Mouse (Mus musculus): Measurements from ENCODE around the gene P4htm. TPM values are rescaled to one million over a fixed set of nuclear protein-coding genes. Genes with fewer than 3 reads are reported as not detected.

Gene P4htm
- total and polyA plus RNA-seq, 2 experiments from 2014 or later, result 48.7 to 65.8 TPM

- Histone ChIP-seq H3K4me2 (ENCODE audit: low read depth, low read length, poor library complexity, severe bottlenecking) (peak overlapping the region; percentile 55), H3K4me3 (ENCODE audit: low read depth, low read length) (peak overlapping the region; percentile 19), H3K9me3 (ENCODE audit: low read length) (no peaks in the 10 kb centered on the region), H3K4me1 (ENCODE audit: insufficient read depth, low read length) (peaks cover 28% of the 10 kb centered on the region), H3K9ac (replicated peaks; ENCODE audit: low read length, poor library complexity, severe bottlenecking) (peak overlapping the region; percentile 50), H3K27ac (ENCODE audit: low read depth, low read length) (peak overlapping the region; percentile 98), H3K27me3 (ENCODE audit: insufficient read depth, low read length) (no peaks in the 10 kb centered on the region), H3K36me3 (ENCODE audit: insufficient read depth, low read length) (0 out of 2 replicates have a peak, but pooled peaks cover 4% of the 10 kb centered on the region)
- peak; percentile 98 for DNase-seq (ENCODE audit: low spot score)
- TF ChIP-seq CTCF (IDR thresholded peaks at IDR 0.05), result 0 out of 2 replicates have a peak, but pooled peaks have one; percentile 19
- WGBS, result 4% methylated on average over 14 of the region's 14 CpGs
- peak; percentile 96 for ATAC-seq (ENCODE audit: low FRiP score)
Measured at GRCm38 (mm10) chr9:108587571-108588180, 9.8 kb downstream of the P4htm start.

- peaks cover 27% of the 10 kb centered on the region; the same call in 1 of the 2 replicates for H3K4me1 ChIP-seq (ENCODE audit: insufficient read depth, low read length)
- TF ChIP-seq CTCF (IDR thresholded peaks at IDR 0.05), result no peak
- no peak for ATAC-seq (ENCODE audit: low FRiP score)
- peak overlapping the region; percentile 68 for H3K9ac ChIP-seq (replicated peaks; ENCODE audit: low read length, poor library complexity, severe bottlenecking)
- peak overlapping the region; percentile 86 for H3K4me2 ChIP-seq (ENCODE audit: low read depth, low read length, poor library complexity, severe bottlenecking)
- DNase-seq (ENCODE audit: low spot score), result no peak
- H3K27me3 ChIP-seq (ENCODE audit: insufficient read depth, low read length), result no peaks in the 10 kb centered on the region
- peaks cover 26% of the 10 kb centered on the region for H3K36me3 ChIP-seq (ENCODE audit: insufficient read depth, low read length)
- peak overlapping the region; percentile 99 for H3K27ac ChIP-seq (ENCODE audit: low read depth, low read length)
- peak overlapping the region; percentile 70 for H3K4me3 ChIP-seq (ENCODE audit: low read depth, low read length)
- no peaks in the 10 kb centered on the region for H3K9me3 ChIP-seq (ENCODE audit: low read length)
- 54% methylated on average over 5 of the region's 5 CpGs for WGBS
Measured at GRCm38 (mm10) chr9:108579344-108579690, 18.1 kb downstream of the P4htm start.

GRCm38 (mm10) chr9:108578545-108579343, 18.7 kb downstream of the P4htm start, which contains the start of gene Wdr6:
Wdr6 (minus strand) TSS chr9:108578739.
- Histone ChIP-seq H3K4me3 (ENCODE audit: low read depth, low read length) (peak within 1 kb of the TSS; percentile 70), H3K4me2 (ENCODE audit: low read depth, low read length, poor library complexity, severe bottlenecking) (peak within 1 kb of the TSS; percentile 86), H3K9ac (replicated peaks; ENCODE audit: low read length, poor library complexity, severe bottlenecking) (peak within 1 kb of the TSS; percentile 99), H3K27me3 (ENCODE audit: insufficient read depth, low read length) (no peaks in the 10 kb centered on the region), H3K9me3 (ENCODE audit: low read length) (no peaks in the 10 kb centered on the region), H3K27ac (ENCODE audit: low read depth, low read length) (peak within 1 kb of the TSS; percentile 99), H3K4me1 (ENCODE audit: insufficient read depth, low read length) (peaks cover 27% of the 10 kb centered on the region; the same call in 1 of the 2 replicates), H3K36me3 (ENCODE audit: insufficient read depth, low read length) (peaks cover 29% of the 10 kb centered on the region)
- 3% methylated on average over 51 of the region's 51 CpGs for WGBS
- TF ChIP-seq CTCF (IDR thresholded peaks at IDR 0.05), result no peak
- peak; percentile 99 for DNase-seq (ENCODE audit: low spot score)
- peak; percentile 96 for ATAC-seq (ENCODE audit: low FRiP score)

- WGBS, result 1% methylated on average over 24 of the region's 24 CpGs
- TF ChIP-seq CTCF (IDR thresholded peaks at IDR 0.05), result no peak
- H3K4me1 ChIP-seq (ENCODE audit: insufficient read depth, low read length), result peaks cover 27% of the 10 kb centered on the region; the same call in 1 of the 2 replicates
- H3K9ac ChIP-seq (replicated peaks; ENCODE audit: low read length, poor library complexity, severe bottlenecking), result peak overlapping the region; percentile 99
- H3K27ac ChIP-seq (ENCODE audit: low read depth, low read length), result peak overlapping the region; percentile 99
- no peaks in the 10 kb centered on the region for H3K27me3 ChIP-seq (ENCODE audit: insufficient read depth, low read length)
- peaks cover 33% of the 10 kb centered on the region for H3K36me3 ChIP-seq (ENCODE audit: insufficient read depth, low read length)
- peak overlapping the region; percentile 70 for H3K4me3 ChIP-seq (ENCODE audit: low read depth, low read length)
- no peaks in the 10 kb centered on the region for H3K9me3 ChIP-seq (ENCODE audit: low read length)
- ATAC-seq (ENCODE audit: low FRiP score), result peak; percentile 25
- peak; percentile 69 for DNase-seq (ENCODE audit: low spot score)
- H3K4me2 ChIP-seq (ENCODE audit: low read depth, low read length, poor library complexity, severe bottlenecking), result peak overlapping the region; percentile 86
Measured at GRCm38 (mm10) chr9:108577934-108578544, 19.4 kb downstream of the P4htm start.

GRCm38 (mm10) chr9:108577025-108577424, 20.4 kb downstream of the P4htm start:
- Histone ChIP-seq H3K9ac (replicated peaks; ENCODE audit: low read length, poor library complexity, severe bottlenecking) (peak overlapping the region; percentile 99; the same call in 1 of the 2 replicates), H3K4me1 (ENCODE audit: insufficient read depth, low read length) (peaks cover 27% of the 10 kb centered on the region; the same call in 1 of the 2 replicates), H3K27me3 (ENCODE audit: insufficient read depth, low read length) (no peaks in the 10 kb centered on the region), H3K27ac (ENCODE audit: low read depth, low read length) (peak overlapping the region; percentile 99; the same call in 1 of the 2 replicates), H3K9me3 (ENCODE audit: low read length) (no peaks in the 10 kb centered on the region), H3K4me2 (ENCODE audit: low read depth, low read length, poor library complexity, severe bottlenecking) (peak overlapping the region; percentile 86), H3K4me3 (ENCODE audit: low read depth, low read length) (peak overlapping the region; percentile 70), H3K36me3 (ENCODE audit: insufficient read depth, low read length) (peaks cover 36% of the 10 kb centered on the region)
- WGBS, result 34% methylated on average over 6 of the region's 6 CpGs
- DNase-seq (ENCODE audit: low spot score), result no peak
- no peak for TF ChIP-seq CTCF (IDR thresholded peaks at IDR 0.05)
- ATAC-seq (ENCODE audit: low FRiP score), result no peak

Data from midbrain, postnatal 0 days (tissue).